Mouse (Mus musculus) mature B cell (primary cell): ENCODE data around the gene Slain1.

Experiments used
- in situ Hi-C: fragments of 300-500 bp; cut with MboI; formaldehyde crosslinking; loops from 2 replicates; pipeline ENCODE4 v1.14.3; 2019

Gene Slain1

GRCm38 (mm10) chr14:103649896-103650334, at the start of gene Slain1:
Gene Slain1 (plus strand): TSS chr14:103650228.
- in situ Hi-C loops: no loop called here

GRCm38 (mm10) chr14:103608063-103608462, 42.0 kb upstream of the Slain1 start:
- in situ Hi-C loops: no loop called here

- in situ Hi-C loops: no loop called here
Measured at GRCm38 (mm10) chr14:103613573-103614271, 36.3 kb upstream of the Slain1 start.

- in situ Hi-C loops: no loop called here
Measured at GRCm38 (mm10) chr14:103614272-103614587, 35.8 kb upstream of the Slain1 start.

- in situ Hi-C loops: no loop called here
Measured at GRCm38 (mm10) chr14:103619756-103620155, 30.3 kb upstream of the Slain1 start.

- in situ Hi-C loops: no loop called here
Measured at GRCm38 (mm10) chr14:103621207-103621606, 28.8 kb upstream of the Slain1 start.

- in situ Hi-C loops: no loop called here
Measured at GRCm38 (mm10) chr14:103626100-103626499, 23.9 kb upstream of the Slain1 start.

- in situ Hi-C loops: no loop called here
Measured at GRCm38 (mm10) chr14:103629639-103630364, 20.2 kb upstream of the Slain1 start.

GRCm38 (mm10) chr14:103630545-103630944, 19.5 kb upstream of the Slain1 start:
- in situ Hi-C loops: no loop called here

- in situ Hi-C loops: no loop called here
Measured at GRCm38 (mm10) chr14:103643933-103644332, 6.1 kb upstream of the Slain1 start.

- in situ Hi-C loops: no loop called here
Measured at GRCm38 (mm10) chr14:103647981-103648380, 2.0 kb upstream of the Slain1 start.

- in situ Hi-C loops: no loop called here
Measured at GRCm38 (mm10) chr14:103648623-103649255, 1.3 kb upstream of the Slain1 start.

GRCm38 (mm10) chr14:103649302-103649701, 726 bp upstream of the Slain1 start:
- in situ Hi-C loops: no loop called here

GRCm38 (mm10) chr14:103650413-103651101, 529 bp downstream of the Slain1 start:
- in situ Hi-C loops: no loop called here

- in situ Hi-C loops: no loop called here
Measured at GRCm38 (mm10) chr14:103651106-103651505, 1.1 kb downstream of the Slain1 start.

- in situ Hi-C loops: no loop called here
Measured at GRCm38 (mm10) chr14:103651562-103651961, 1.5 kb downstream of the Slain1 start.

- in situ Hi-C loops: no loop called here
Measured at GRCm38 (mm10) chr14:103652524-103652923, 2.5 kb downstream of the Slain1 start.

- in situ Hi-C loops: no loop called here
Measured at GRCm38 (mm10) chr14:103653800-103654199, 3.8 kb downstream of the Slain1 start.

GRCm38 (mm10) chr14:103655448-103655847, 5.4 kb downstream of the Slain1 start:
- in situ Hi-C loops: no loop called here

- in situ Hi-C loops: no loop called here
Measured at GRCm38 (mm10) chr14:103657876-103658275, 7.8 kb downstream of the Slain1 start.

GRCm38 (mm10) chr14:103663026-103663425, 13.0 kb downstream of the Slain1 start:
- in situ Hi-C loops: no loop called here

- in situ Hi-C loops: no loop called here
Measured at GRCm38 (mm10) chr14:103664391-103664790, 14.4 kb downstream of the Slain1 start.
